Mouse (Mus musculus) heart, postnatal 25 days (tissue): ENCODE measurements around the gene Dnajc11. TPM values are rescaled to one million over a fixed set of nuclear protein-coding genes. Genes with fewer than 3 reads are reported as not detected.

Experiments used
- DNase-seq: peaks from one replicate; pipeline ENCODE4 v3.0.0; 2022; ENCODE audit warnings: low spot score
- intact Hi-C: fragments of 180-260 bp; cut with DNase I; formaldehyde crosslinking; loops from one replicate; pipeline ENCODE4 v1.15.1; 2025
- total RNA-seq, 2 experiments: library from RNA; stranded (reverse); gene quantifications; 2 replicates each; pipeline ENCODE4 v1.2.3; 2021

The Dnajc11 gene
- total RNA-seq, 2 experiments from 2014 or later = 82.3 to 96.4 TPM

GRCm38 (mm10) chr4:152002063-152002462, 68.6 kb downstream of the Dnajc11 start:
- intact Hi-C loops = no loop called here
- no peak for DNase-seq

- DNase-seq = no peak
- intact Hi-C loops = no loop called here
Observed at GRCm38 (mm10) chr4:152006137-152006536, 72.6 kb downstream of the Dnajc11 start.

- no peak for DNase-seq
- intact Hi-C loops = no loop called here
Observed at GRCm38 (mm10) chr4:152006812-152007211, 73.3 kb downstream of the Dnajc11 start.

- DNase-seq = peak; percentile 23
- intact Hi-C loops = no loop called here
Observed at GRCm38 (mm10) chr4:152007481-152008147, 74.1 kb downstream of the Dnajc11 start.

- DNase-seq = no peak
- intact Hi-C loops = no loop called here
Observed at GRCm38 (mm10) chr4:152008148-152008500, 74.6 kb downstream of the Dnajc11 start.

GRCm38 (mm10) chr4:152008622-152009075, 75.2 kb downstream of the Dnajc11 start, which contains the start of gene Klhl21:
Klhl21 (plus strand) TSS chr4:152008803.
- peak; percentile 93 for DNase-seq
- intact Hi-C loops = no loop called here

- intact Hi-C loops = no loop called here
- no peak for DNase-seq
Observed at GRCm38 (mm10) chr4:152009076-152010051, 75.9 kb downstream of the Dnajc11 start.

- intact Hi-C loops = no loop called here
- peak; percentile 37 for DNase-seq
Observed at GRCm38 (mm10) chr4:152010091-152010706, 76.7 kb downstream of the Dnajc11 start.

GRCm38 (mm10) chr4:152010707-152011134, 77.2 kb downstream of the Dnajc11 start:
- intact Hi-C loops = loop anchor here (1.0 kb wide), 1 partner anchor 16 kb away; no protein-coding TSS in a partner anchor
- no peak for DNase-seq

- DNase-seq = no peak
- intact Hi-C loops = loop anchor here (1.0 kb wide), 1 partner anchor 15 kb away; no protein-coding TSS in a partner anchor
Observed at GRCm38 (mm10) chr4:152011171-152011760, 77.8 kb downstream of the Dnajc11 start.

GRCm38 (mm10) chr4:152012109-152012508, 78.6 kb downstream of the Dnajc11 start:
- intact Hi-C loops = no loop called here

GRCm38 (mm10) chr4:152013036-152013813, 79.7 kb downstream of the Dnajc11 start:
- intact Hi-C loops = no loop called here
- DNase-seq = peak; percentile 45

More at GRCm38 (mm10) chr4:152012109-152012508, 78.6 kb downstream of the Dnajc11 start:
- DNase-seq = no peak

GRCm38 (mm10) chr4:152019073-152019472, 85.6 kb downstream of the Dnajc11 start:
- intact Hi-C loops = no loop called here
- no peak for DNase-seq

GRCm38 (mm10) chr4:152020024-152020423, 86.5 kb downstream of the Dnajc11 start:
- intact Hi-C loops = no loop called here

GRCm38 (mm10) chr4:152021568-152022097, 88.1 kb downstream of the Dnajc11 start:
- intact Hi-C loops = no loop called here
- DNase-seq = no peak

More at GRCm38 (mm10) chr4:152020024-152020423, 86.5 kb downstream of the Dnajc11 start:
- no peak for DNase-seq

- intact Hi-C loops = no loop called here
- no peak for DNase-seq
Observed at GRCm38 (mm10) chr4:152022506-152022905, 89.0 kb downstream of the Dnajc11 start.

GRCm38 (mm10) chr4:152024525-152024924, 91.0 kb downstream of the Dnajc11 start:
- intact Hi-C loops = no loop called here
- DNase-seq = no peak

GRCm38 (mm10) chr4:152026751-152027508, 93.4 kb downstream of the Dnajc11 start:
- intact Hi-C loops = loop anchor here (1.0 to 2.0 kb wide), 2 partner anchors 16 to 40 kb away; no protein-coding TSS in a partner anchor
- no peak for DNase-seq
